Comparison of ENCODE assay signal across 17 mouse cellular contexts in genomic region chr1:31178264-31178663, GRCm38 (mm10). TPM values are rescaled to one million over a fixed set of nuclear protein-coding genes. Genes with fewer than 3 reads are reported as not detected.
DNase-seq lines count a peak whose midpoint lies in the region; TF ChIP-seq lines count a peak whose summit lies in the region.
"Had no signal": no experiment of that assay in that cellular context is flagged by ENCODE, and none has a peak within 500 bp of the region (broad histone marks: within the 10 kb centered on the region; RNA-seq: fewer than 3 reads in every experiment).

No protein-coding gene starts in this region.

- no peaks in the 10 kb centered on the region for H3K36me3 ChIP-seq in midbrain, embryonic 10.5 days
- H3K36me3 ChIP-seq: embryonic facial prominence, embryonic 13.5 days; heart, embryonic 13.5 days; limb, embryonic 10.5 days had no signal

- H3K27ac ChIP-seq in cerebellum, adult 2 months (ENCODE audit: insufficient read depth, low read length): no peak overlapping the region
- H3K27ac ChIP-seq in midbrain, embryonic 10.5 days (replicated peaks): no peak overlapping the region
- H3K27ac ChIP-seq: embryonic facial prominence, embryonic 13.5 days; heart, embryonic 13.5 days; limb, embryonic 10.5 days had no signal

- no peak for TF ChIP-seq POLR2A in cerebellum, adult 2 months (IDR thresholded peaks at IDR 0.05; ENCODE audit: borderline replicate concordance, insufficient read depth, low read length)

- H3K4me3 ChIP-seq in cerebellum, adult 2 months (replicated peaks; ENCODE audit: insufficient read depth, low read depth, low read length): no peak overlapping the region
- H3K4me3 ChIP-seq in midbrain, embryonic 10.5 days: no peak overlapping the region
- H3K4me3 ChIP-seq: embryonic facial prominence, embryonic 13.5 days; heart, embryonic 13.5 days; limb, embryonic 10.5 days; myocyte had no signal

- WGBS in cerebellum, adult 2 months: 3% methylated on average over 1 of the region's 1 CpGs
- 80% methylated on average over 1 of the region's 1 CpGs for WGBS in midbrain, embryonic 10.5 days

- H3K9me3 ChIP-seq in midbrain, embryonic 10.5 days (replicated peaks): no peaks in the 10 kb centered on the region
- H3K9me3 ChIP-seq: embryonic facial prominence, embryonic 13.5 days; heart, embryonic 13.5 days; limb, embryonic 10.5 days had no signal

- peak; percentile 34 for DNase-seq in heart, adult 11 months
- no peak for DNase-seq in heart, adult 18-20 months
- peak; percentile 85 for DNase-seq in Muller cell, postnatal 12 days (ENCODE audit: inconsistent ontology term)
- peak; percentile 35 to 56 for DNase-seq in cerebellum, adult 2 months
- DNase-seq in layer of hippocampus, adult 8-10 months (ENCODE audit: low spot score in 2 of 2): peak; percentile 69 to 70
- no peak for DNase-seq in spleen, postnatal 10 days (ENCODE audit: low spot score in 2 of 2)
- no peak for DNase-seq in midbrain, embryonic 10.5 days (ENCODE audit: low spot score)
- no peak for DNase-seq in testis, postnatal 10 days (ENCODE audit: low spot score)
- DNase-seq: kidney, postnatal 25 days had no signal

- H3K27me3 ChIP-seq in cerebellum, adult 2 months (ENCODE audit: control insufficient read depth, insufficient read depth, low read length): no peaks in the 10 kb centered on the region
- no peaks in the 10 kb centered on the region for H3K27me3 ChIP-seq in midbrain, embryonic 10.5 days (ENCODE audit: low read depth, poor library complexity, severe bottlenecking)
- H3K27me3 ChIP-seq: embryonic facial prominence, embryonic 13.5 days; heart, embryonic 13.5 days had no signal

- TF ChIP-seq CTCF in cerebellum, adult 2 months (IDR thresholded peaks at IDR 0.05; ENCODE audit: borderline replicate concordance, insufficient read depth, low read depth, low read length): no peak

- no peaks in the 10 kb centered on the region for H3K4me1 ChIP-seq in cerebellum, adult 2 months (ENCODE audit: control insufficient read depth, insufficient read depth, low read length)
- no peaks in the 10 kb centered on the region for H3K4me1 ChIP-seq in midbrain, embryonic 10.5 days
- H3K4me1 ChIP-seq: embryonic facial prominence, embryonic 13.5 days; heart, embryonic 13.5 days; limb, embryonic 10.5 days had no signal

RNA-seq across cellular contexts. Expression of gene Lgsn, which starts 2.1 kb away (rescaled TPM):
- total RNA-seq in heart, adult 18-20 months (2021): not detected
- polyA plus RNA-seq in cerebellum, adult 2 months (2012; rRNA removed): 0.08 TPM in 1 of 2 replicates, not detected in the other
- total RNA-seq in layer of hippocampus, adult 8-10 months (2022): not detected
- not detected in 2 replicates for polyA plus RNA-seq in midbrain, embryonic 10.5 days (2016; fragmentation: Nextera tagmentation; extraction: Ambion mirVana)
- polyA plus RNA-seq: C2C12; embryonic facial prominence, embryonic 13.5 days; heart, embryonic 13.5 days; inflammation-experienced regulatory T-cells, adult 6 months; limb, embryonic 10.5 days; liver, embryonic 16.5 days; myocyte; thymus, postnatal 0 days had no signal

RNA-seq across cellular contexts. Expression of gene 4931428L18Rik, which starts 44.2 kb away (rescaled TPM):
- not detected for total RNA-seq in heart, adult 18-20 months (2021)
- polyA plus RNA-seq in cerebellum, adult 2 months (2012; rRNA removed): not detected in 2 replicates
- total RNA-seq in layer of hippocampus, adult 8-10 months (2022): not detected
- polyA plus RNA-seq in midbrain, embryonic 10.5 days (2016; fragmentation: Nextera tagmentation; extraction: Ambion mirVana): not detected in 2 replicates
- polyA plus RNA-seq: embryonic facial prominence, embryonic 13.5 days; heart, embryonic 13.5 days; inflammation-experienced regulatory T-cells, adult 6 months; limb, embryonic 10.5 days; liver, embryonic 16.5 days; thymus, postnatal 0 days had no signal

RNA-seq across cellular contexts. Expression of gene Pih1d3, which starts 44.4 kb away (rescaled TPM):
- total RNA-seq in heart, adult 18-20 months (2021): not detected
- polyA plus RNA-seq in cerebellum, adult 2 months (2012; rRNA removed): not detected in 2 replicates
- not detected for total RNA-seq in layer of hippocampus, adult 8-10 months (2022)
- not detected in 2 replicates for polyA plus RNA-seq in midbrain, embryonic 10.5 days (2016; fragmentation: Nextera tagmentation; extraction: Ambion mirVana)
- polyA plus RNA-seq: C2C12; embryonic facial prominence, embryonic 13.5 days; heart, embryonic 13.5 days; inflammation-experienced regulatory T-cells, adult 6 months; limb, embryonic 10.5 days; liver, embryonic 16.5 days; myocyte; thymus, postnatal 0 days had no signal

Comparison
In these comparisons a context has a peak if more than half of its experiments do, and no peak if none do; other contexts are left out.
1. DNase-seq: peak in heart, adult 11 months (single experiment), Muller cell, postnatal 12 days (single experiment), cerebellum, adult 2 months (2 of 2) and layer of hippocampus, adult 8-10 months (2 of 2); none in heart, adult 18-20 months (0 of 2), spleen, postnatal 10 days (0 of 2), midbrain, embryonic 10.5 days (single experiment) and testis, postnatal 10 days (single experiment).